Mouse (Mus musculus) naive thymus-derived CD4-positive, alpha-beta T cell, adult 2 months (primary cell): Measurements from ENCODE around the gene Anapc15-ps.
"Not testable (repeated sequence)": the region's sequence is repeated elsewhere in the genome, so short reads cannot be mapped to it uniquely, and the experiment has no call there.

Experiments used
- DNase-seq: peaks from one replicate; pipeline ENCODE4 v3.0.0-alpha.2; 2011; ENCODE audit warnings: low read depth

Gene Anapc15-ps

DNA sequence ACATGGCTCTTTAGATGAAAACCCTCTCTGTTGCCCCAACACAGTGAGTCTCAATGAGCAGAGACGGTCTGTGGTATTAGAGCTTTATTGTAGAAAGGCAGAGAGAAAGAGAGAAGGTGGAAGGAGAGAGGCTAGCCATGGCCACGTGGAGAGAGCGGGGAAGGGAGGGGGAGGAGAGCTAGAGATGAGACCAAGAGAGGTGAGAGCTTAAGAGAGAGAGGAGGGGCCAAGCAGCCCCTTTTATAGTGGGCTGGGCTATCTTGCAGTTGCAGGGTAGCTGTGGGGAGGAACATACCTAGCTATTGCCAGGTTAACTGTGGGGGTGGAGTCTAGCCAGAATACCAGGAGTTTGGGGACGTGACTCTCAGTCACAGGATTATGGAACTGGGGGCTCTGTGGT is 43.1 kb downstream of the Anapc15-ps start:
- not testable (repeated sequence) for DNase-seq

DNA sequence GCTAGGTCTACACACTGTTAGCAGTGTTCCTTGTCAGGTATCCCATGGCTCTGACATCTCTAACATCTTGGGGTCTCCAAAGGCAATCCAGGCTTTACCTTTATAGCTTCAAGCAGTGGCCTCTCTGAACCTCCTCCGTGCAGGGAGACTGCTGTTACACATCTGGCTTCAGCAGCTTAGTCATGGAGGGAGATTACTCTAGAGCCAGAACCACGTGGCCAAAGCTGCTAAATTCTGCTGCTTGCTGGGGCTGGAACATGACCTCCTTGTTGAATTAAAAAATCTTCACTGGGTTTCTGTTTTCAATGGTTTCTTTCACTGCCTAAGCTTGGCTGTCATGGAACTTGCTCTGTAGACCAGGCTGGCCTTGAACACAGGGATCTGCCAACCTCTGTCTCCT is 44.9 kb downstream of the Anapc15-ps start:
- no peak for DNase-seq

DNA sequence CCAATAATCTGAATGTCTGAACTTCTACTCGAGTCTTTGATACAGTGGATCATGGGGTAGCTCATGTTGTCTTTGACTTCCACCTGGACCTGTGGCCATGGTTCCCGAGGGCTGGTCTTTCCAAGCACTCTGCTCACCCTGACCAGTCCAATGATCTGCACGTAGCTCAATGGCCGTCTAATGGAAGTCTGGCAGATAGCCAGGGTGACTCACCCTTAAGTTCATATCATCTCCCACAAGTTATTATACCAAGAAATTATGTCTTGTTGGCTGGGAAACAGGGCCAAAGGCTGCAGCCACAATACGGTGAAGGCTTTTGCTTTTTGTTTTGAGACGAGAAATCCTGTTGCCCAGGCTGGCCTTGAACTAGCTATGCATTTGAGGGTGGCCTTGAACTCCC is 45.9 kb downstream of the Anapc15-ps start:
- DNase-seq = no peak

DNA sequence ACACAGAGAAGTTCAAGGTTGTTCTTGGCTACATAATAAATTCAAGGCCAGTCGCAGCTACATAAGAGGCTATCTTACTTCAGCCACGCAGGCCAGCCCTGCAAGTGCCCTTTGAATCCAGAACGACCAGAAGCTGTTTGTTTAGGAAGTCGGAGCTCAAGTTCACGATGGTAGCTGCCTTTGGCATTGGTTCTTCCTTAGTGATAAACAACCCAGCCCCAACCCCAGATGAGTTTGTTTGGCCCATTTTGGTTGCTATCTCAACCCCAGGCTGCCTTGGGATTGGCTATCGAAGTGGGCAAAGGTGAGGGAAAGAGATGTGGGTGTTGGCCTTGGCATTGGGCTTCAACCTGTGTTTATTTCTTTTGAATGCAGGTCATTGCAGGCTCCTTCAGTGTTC is 48.0 kb downstream of the Anapc15-ps start:
- no peak for DNase-seq

DNA sequence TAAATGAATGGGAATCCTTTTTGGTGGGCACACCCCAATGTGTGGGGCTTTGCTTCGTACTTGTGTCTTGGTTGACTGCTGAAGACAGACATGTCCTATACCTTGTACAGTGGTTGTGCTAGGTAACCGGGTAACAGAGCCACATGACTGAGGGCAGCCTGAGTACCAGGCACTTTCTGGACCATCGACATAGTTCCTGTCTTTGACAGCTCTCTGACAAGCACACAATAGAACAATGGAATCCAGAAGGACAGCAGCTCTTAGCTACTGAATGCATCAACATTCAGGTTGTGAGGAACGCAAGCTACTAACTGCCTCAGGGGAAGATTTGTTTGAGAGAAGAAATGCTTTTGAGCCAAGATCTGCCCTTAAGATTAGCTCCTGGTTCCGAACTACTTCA is 49.2 kb downstream of the Anapc15-ps start:
- DNase-seq = no peak

DNA sequence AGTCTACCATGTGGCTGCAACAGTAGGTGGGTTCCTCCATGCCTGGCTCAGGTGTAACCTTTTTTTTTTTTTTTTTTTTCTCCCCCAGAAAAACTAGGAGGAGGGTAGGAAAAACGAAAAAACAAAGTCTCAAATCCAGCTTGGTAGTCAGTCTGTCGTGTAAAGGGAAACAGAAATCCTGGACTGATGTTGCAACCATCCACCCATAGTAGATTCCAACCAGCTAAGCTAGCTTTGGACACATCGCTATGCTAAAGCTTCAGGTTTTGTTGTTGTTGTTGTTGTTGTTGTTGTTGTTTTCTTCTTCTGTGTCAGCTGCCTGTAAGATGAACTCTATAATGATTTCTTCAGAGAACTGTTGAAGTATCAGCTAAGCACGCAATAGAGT is 49.7 kb downstream of the Anapc15-ps start:
- DNase-seq = no peak
